Mouse (Mus musculus) midbrain, embryonic 15.5 days (tissue): ENCODE data around the gene Tspan5. TPM values are rescaled to one million over a fixed set of nuclear protein-coding genes. Genes with fewer than 3 reads are reported as not detected.
A peak's percentile ranks its signal among the peaks of the same experiment; 100 is the strongest.

Experiments
- ATAC-seq: fragments of 200-750 bp; cut with Nextera tagmentation; replicated peaks from 2 replicates; pipeline ENCODE4 v1.8.0; 2017; ENCODE audit warnings: moderate TSS enrichment
- H3K27ac ChIP-seq: fragments of 300-500 bp; sonication (generic); 2 replicates; pipeline ENCODE4 v1.5.1; 2015; ENCODE audit warnings: mild to moderate bottlenecking, inconsistent platforms
- H3K27me3 ChIP-seq: fragments of 300-500 bp; sonication (generic); replicated peaks from 2 replicates; pipeline ENCODE4 v1.6.1; 2015; ENCODE audit warnings: inconsistent platforms
- H3K36me3 ChIP-seq: fragments of 300-500 bp; sonication (generic); replicated peaks from 2 replicates; pipeline ENCODE4 v1.6.1; 2015; ENCODE audit warnings: inconsistent platforms
- H3K4me1 ChIP-seq: fragments of 300-500 bp; sonication (generic); 2 replicates; pipeline ENCODE4 v1.6.1; 2015; ENCODE audit warnings: inconsistent platforms
- H3K4me2 ChIP-seq: fragments of 300-500 bp; sonication (generic); 2 replicates; pipeline ENCODE4 v1.6.1; 2015; ENCODE audit warnings: inconsistent platforms, mild to moderate bottlenecking, moderate library complexity
- H3K4me3 ChIP-seq: fragments of 300-500 bp; sonication (generic); 2 replicates; pipeline ENCODE4 v1.5.1; 2015; ENCODE audit warnings: mild to moderate bottlenecking, inconsistent platforms
- H3K9ac ChIP-seq: fragments of 300-500 bp; sonication (generic); 2 replicates; pipeline ENCODE4 v1.6.1; 2015; ENCODE audit warnings: mild to moderate bottlenecking, inconsistent platforms
- H3K9me3 ChIP-seq: fragments of 300-500 bp; sonication (generic); 2 replicates; pipeline ENCODE4 v1.6.1; 2016; ENCODE audit warnings: inconsistent platforms
- WGBS: fragments of 180-500 bp; shearing (Covaris S2); methylation state at CpG from one replicate; pipeline ENCODE4 v1.1.7; 2015; ENCODE audit warnings: mixed read lengths; 5-methylcytosine and 5-hydroxymethylcytosine counted together
- polyA plus RNA-seq: library from polyadenylated mRNA; unstranded; fragments of >200 nt; fragmentation: Nextera tagmentation; extraction: Ambion mirVana; gene quantifications from 2 replicates; pipeline ENCODE4 v1.2.1, GENCODE M21; 2015

The Tspan5 gene
- polyA plus RNA-seq, 1 experiment from 2014 or later = 105 TPM

DNA sequence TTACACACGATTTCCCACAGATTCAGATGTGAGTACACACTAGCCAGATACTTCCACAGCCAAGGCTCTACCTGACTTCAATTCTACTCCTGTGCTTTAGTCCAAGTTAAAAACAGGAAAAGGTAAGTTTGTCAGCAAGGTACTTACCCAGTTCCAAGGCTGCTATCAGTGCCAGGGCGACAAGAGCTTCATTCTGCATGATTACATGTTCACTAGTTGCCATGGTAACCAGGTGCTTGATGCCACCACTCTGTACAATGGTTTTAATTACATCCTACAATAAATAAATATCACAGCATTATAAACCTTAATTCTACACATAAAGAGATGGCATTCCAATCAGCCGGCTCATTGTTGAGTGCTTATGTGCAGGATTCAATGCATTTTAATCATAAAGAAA is 203.5 kb downstream of the Tspan5 start:
- H3K4me3 ChIP-seq = no peak overlapping the region
- H3K27me3 ChIP-seq = no peaks in the 10 kb centered on the region
- peaks cover 11% of the 10 kb centered on the region; the same call in 1 of the 2 replicates for H3K36me3 ChIP-seq
- H3K9ac ChIP-seq = no peak overlapping the region
- no peaks in the 10 kb centered on the region for H3K9me3 ChIP-seq
- 85% methylated on average over 3 of the region's 3 CpGs for WGBS
- no peak overlapping the region for H3K4me2 ChIP-seq
- 0 out of 2 replicates have a peak, but pooled peaks have one; percentile 39 for ATAC-seq
- no peaks in the 10 kb centered on the region for H3K4me1 ChIP-seq
- no peak overlapping the region for H3K27ac ChIP-seq

DNA sequence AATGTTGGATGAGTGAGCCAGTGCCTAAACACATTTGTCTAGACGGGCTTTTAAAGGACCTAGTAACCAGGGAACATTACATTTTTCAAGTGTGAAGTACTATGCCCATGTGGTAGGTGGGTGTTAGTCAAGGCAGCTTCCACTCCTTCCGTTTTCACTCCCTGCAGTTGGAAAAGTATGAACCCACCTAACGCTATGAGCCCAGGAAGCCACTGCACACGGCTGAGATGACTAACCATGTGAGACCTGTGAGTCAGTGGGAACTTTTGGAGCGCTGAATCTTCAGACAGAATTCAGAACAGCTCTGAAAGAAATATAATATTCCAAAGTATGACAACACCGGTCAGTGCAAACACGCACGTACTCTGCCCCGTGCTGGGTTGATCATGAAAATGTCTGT is 207.1 kb downstream of the Tspan5 start:
- WGBS = 94% methylated on average over 9 of the region's 9 CpGs

DNA sequence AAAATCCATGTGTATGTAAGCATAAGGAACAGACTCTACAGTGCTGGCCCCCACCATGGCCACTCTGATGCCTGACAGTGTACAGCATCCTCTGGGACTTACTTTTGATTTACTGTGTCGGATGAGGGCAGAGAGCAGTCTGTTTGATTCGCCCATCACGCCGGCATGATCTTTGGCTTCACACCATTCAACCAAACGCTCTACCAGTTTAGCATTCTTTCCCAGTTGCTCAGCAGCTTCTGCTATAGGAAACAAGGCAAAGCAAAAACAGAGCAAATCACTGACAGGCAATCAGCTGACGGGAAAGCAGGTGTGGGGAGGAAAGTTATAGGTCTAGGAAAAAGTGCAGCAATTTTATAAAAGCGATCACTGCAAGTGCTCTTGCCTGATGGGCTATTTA is 213.2 kb downstream of the Tspan5 start:
- Histone ChIP-seq H3K9me3 (no peaks in the 10 kb centered on the region), H3K9ac (no peak overlapping the region)

More for the DNA sequence above, 207.1 kb downstream of the Tspan5 start:
- Histone ChIP-seq H3K27me3 (no peaks in the 10 kb centered on the region), H3K4me1 (no peaks in the 10 kb centered on the region), H3K4me3 (no peak overlapping the region), H3K27ac (no peak overlapping the region), H3K36me3 (peaks cover 14% of the 10 kb centered on the region; the same call in 1 of the 2 replicates), H3K9me3 (no peaks in the 10 kb centered on the region), H3K9ac (no peak overlapping the region), H3K4me2 (no peak overlapping the region)
- no peak for ATAC-seq

More for the DNA sequence above, 213.2 kb downstream of the Tspan5 start:
- Histone ChIP-seq H3K36me3 (peaks cover 24% of the 10 kb centered on the region), H3K27me3 (no peaks in the 10 kb centered on the region), H3K4me3 (no peak overlapping the region), H3K4me1 (no peaks in the 10 kb centered on the region), H3K27ac (no peak overlapping the region), H3K4me2 (no peak overlapping the region)
- no peak for ATAC-seq
- WGBS = 91% methylated on average over 7 of the region's 7 CpGs

Other genes starting within 250 kb of the Tspan5 start
- gene Eif4e, start 216.0 kb upstream of the Tspan5 start, polyA plus RNA-seq = 356 and 364 TPM in 2 replicates